Mouse (Mus musculus): Measurements from ENCODE around the gene Smg9.
"Not testable (repeated sequence)": the region's sequence is repeated elsewhere in the genome, so short reads cannot be mapped to it uniquely, and the experiment has no call there.

The Smg9 gene

GRCm38 (mm10) chr7:24377091-24377865 is 22.1 kb upstream of the Smg9 start:
- peak; percentile 54 for DNase-seq (ENCODE audit: low spot score)

GRCm38 (mm10) chr7:24378049-24378701 is 21.2 kb upstream of the Smg9 start:
- peak; percentile 33 for DNase-seq (ENCODE audit: low spot score)

- peak; percentile 67 for DNase-seq (ENCODE audit: low spot score)
These were observed 19.5 kb upstream of the Smg9 start for GRCm38 (mm10) chr7:24379934-24380333.

DNA sequence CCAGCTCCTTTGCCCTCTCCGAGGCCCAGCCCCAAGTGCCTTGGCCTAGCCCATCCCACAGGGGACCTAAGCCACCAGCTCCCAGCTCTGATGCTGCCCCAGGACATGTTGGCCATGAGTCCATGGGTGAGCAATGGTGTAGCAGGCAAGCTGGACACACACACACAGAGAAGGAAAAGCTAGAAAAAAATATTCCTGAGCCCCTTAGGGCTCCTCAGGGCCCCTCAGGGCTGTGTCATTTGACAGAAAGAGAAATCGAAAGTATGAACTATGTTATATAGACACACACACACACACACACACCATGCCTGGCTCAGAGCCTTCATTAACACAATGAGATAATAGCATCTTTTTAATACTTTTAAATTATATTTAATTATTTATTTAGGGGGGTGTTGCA is 19.0 kb upstream of the Smg9 start:
- no peak for DNase-seq (ENCODE audit: low spot score)

DNA sequence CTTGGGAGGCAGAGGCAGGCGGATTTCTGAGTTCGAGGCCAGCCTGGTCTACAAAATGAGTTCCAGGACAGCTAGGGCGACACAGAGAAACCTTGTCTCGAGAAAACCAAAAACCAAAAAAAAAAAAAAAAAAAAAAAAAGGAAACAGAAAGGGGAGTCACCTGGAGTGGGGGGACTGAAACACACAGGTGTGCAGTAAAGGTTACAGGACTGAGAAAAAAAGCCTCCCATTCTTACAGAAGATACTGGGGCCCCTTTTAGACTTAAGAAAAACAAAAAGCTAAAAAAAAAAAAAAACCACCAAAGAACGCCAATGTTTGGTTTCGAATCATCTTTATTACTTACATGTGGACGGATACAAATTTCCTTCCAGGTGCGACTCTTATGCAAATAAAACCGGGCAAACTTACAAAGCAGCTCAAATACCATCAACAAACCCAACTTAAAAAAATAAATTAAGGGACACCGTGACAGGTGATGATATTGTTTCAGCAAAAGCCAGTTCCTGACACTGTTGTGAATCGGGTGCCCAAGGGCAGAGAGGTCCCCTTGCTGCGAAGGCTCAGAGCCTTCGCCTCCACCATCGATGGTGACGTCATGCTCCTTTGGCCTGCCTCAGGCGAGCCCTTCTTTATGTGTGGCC is 16.6 kb upstream of the Smg9 start:
- no peak for DNase-seq (ENCODE audit: low spot score)

DNA sequence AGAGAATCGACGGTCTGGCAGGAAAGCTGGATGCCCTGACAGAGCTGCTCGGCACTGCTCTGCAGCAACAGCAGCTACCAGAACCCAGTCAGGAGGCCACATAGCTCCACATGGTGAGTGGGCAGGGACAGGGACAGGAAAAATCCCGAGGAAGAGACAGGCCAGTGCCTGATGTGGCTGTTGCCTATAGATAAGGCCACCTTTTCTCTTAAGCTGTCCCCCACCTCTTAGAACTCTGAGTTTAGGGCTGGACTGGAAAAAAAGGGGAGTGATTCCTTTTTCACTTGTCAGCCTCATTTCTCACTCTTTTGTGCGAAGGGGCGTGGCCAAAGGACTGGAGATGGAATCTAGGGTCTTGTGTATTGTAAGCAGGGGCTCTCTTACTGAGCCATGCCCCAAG is 15.3 kb upstream of the Smg9 start:
- DNase-seq (ENCODE audit: low spot score): no peak

GRCm38 (mm10) chr7:24384827-24385226 is 14.6 kb upstream of the Smg9 start:
- DNase-seq (ENCODE audit: low spot score): peak; percentile 81

- no peak for DNase-seq (ENCODE audit: low spot score)
These were observed 12.3 kb upstream of the Smg9 start for GRCm38 (mm10) chr7:24387059-24387556.

GRCm38 (mm10) chr7:24389516-24390187 is 9.8 kb upstream of the Smg9 start:
- DNase-seq (ENCODE audit: low spot score): no peak

DNA sequence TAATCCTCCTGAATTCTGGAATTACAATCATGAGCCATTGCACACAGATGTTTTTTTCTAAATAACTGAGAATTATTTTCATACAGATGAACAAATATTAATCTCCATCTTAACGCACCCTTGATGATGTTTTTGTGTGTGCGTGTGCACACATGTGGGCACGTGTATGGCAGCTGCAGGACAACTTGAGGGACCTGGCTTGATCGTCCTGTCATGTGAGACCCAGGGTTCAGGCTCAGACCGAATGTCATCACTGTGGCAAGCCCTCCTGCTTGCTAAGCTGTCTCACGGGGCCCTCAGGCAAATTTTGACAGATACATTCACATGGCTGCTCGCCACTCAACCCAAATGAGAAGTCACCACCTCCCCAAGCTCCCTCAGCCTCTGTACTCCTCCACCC is 8.9 kb upstream of the Smg9 start:
- DNase-seq (ENCODE audit: low spot score): no peak

GRCm38 (mm10) chr7:24391077-24391476 is 8.3 kb upstream of the Smg9 start:
- peak; percentile 75 for DNase-seq (ENCODE audit: low spot score)

DNA sequence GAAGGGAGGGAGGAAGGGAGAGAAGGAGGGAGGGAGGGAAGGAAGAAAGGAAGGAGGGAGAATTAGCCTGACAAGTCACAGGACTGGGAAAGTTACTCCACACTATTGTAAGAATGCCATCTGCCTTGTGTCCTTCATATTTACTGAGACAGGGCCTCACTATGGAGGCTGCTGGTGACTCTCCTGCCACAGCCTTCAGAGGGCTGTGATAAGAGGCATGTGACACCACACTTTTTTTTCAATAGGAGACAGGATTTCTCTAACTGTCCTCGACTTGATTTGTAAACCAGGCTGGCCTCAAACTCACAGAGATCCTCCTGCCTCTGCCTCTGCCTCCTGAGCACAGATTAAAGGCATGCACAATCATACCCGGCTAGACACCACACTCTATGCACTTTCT is 7.7 kb upstream of the Smg9 start:
- no peak for DNase-seq (ENCODE audit: low spot score)

DNA sequence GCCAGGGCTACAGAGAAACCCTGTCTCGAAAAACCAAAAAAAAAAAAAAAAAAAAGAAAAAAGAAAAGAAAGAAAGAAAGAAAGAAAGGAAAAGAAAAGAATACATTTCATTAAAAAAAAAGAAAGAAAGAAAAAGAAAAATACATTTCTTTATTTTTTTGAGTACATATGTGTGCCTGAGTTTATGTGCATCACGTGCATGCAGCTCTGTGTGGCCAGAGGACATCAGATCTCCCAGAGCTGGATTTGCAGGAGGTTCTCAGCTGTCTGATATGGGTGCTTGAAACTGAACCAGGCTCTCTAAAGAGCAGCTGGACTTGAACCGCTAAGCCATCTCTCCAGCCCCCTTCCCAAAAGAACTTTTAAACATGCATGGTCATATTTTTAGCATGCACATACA is 5.4 kb upstream of the Smg9 start:
- DNase-seq (ENCODE audit: low spot score): no peak

DNA sequence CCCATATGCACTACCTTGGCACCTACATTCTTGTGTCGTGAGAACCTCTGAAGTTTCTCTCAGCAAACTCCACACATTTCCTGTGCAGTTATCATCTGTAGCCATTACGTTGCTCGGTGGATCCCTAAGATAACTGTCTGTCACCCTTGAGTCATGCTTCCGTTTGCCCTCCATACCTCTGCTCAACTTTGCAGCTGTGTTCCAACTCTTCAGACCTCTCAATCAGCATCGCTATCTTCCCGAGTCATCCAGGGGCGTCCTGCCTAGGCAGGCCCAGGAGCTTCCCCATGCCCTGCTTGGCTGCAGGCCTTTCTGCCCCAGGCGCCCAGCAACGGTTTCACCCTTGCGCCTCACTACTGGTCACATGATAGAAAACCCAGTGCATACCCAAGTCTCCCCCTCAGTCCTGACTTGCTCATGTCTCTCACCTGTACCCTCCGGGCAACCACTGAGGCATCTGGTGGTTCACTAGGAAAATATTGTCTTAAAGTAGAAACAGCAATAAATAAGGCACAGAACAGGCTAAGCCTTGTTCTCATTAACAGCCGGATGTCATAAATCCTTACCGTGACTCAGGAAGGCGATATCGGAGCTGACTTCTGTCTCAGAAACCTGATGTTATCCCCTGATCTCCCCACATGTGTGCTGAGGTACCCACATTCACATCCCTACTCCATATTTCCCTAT is 4.8 kb upstream of the Smg9 start:
- DNase-seq (ENCODE audit: low spot score): no peak

DNA sequence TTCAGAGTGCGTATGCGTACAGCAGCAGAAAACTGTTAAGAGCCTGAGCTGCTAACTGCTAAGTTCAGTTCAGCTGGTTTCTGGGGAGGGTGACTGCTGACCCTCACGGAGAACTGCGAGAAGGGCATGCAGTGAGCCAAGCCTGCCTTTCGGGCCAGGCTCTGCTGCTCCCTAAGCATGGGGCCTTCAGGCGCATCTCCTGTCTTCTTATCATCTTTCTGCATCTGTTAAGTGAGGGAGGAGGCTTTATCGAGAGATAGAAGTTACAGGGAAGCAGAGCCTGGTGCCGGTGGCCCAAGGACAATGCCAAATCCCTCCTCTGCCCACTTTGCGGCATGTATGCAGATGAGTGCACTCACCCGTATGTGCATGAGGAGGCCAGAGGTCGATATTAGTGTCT is 2.6 kb upstream of the Smg9 start:
- DNase-seq (ENCODE audit: low spot score): no peak

- DNase-seq (ENCODE audit: low spot score): no peak
These were observed 980 bp upstream of the Smg9 start for GRCm38 (mm10) chr7:24398364-24398913.

DNA sequence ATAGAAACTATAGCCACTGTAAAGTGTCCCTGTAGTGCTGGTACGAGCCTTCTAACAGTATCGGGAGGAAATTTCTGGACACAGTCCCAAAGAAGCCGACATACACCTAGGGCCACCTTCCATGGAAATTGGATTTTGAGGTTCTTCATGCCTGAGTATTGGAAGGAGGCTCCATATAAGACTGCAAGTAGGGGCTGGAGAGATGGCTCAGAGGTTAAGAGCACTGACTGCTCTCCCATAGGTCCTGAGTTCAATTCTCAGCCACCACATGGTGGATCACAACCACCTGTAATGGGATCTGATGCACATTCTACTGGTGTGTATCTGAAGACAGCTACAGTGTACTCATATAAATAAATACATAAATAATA is 648 bp downstream of the Smg9 start:
- no peak for DNase-seq (ENCODE audit: low spot score)

DNA sequence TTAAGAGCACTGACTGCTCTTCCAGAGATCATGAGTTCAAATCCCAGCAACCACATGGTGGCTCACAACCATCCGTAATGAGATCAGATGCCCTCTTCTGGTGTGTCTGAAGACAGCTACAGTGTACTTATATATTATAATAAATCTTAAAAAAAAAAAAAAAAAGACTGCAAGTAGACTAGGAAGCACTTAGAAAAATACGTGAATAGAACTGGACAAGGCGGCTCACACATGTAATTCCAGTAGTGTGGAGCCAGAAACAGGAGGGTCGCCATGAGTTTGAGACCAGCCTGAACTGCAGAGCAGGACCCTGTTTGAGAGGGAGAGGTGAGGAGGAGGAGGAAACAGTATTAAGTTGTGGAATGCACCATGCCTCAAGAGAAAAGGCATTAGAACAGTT is 1.1 kb downstream of the Smg9 start:
- not testable (repeated sequence) for DNase-seq (ENCODE audit: low spot score)

DNA sequence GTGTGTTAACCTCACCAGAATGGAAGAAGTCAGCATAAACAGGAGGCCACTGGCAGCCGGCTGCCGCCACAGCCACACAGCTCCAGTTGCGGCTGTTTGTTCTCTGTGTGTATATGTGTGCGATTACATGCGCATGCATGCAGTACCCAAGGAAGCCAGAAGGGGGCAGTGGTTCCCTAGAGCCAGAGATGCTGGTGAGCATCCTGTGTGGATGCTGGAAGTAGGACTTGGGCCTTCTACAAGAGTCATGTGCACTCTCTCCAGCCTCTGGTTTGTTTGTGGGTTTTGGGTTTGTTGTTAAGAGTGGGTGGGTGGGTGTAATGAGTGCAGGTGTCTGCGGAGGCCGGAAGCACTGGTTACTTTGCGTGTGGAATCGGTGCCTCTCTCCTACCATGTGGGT is 3.4 kb downstream of the Smg9 start:
- DNase-seq (ENCODE audit: low spot score): no peak

GRCm38 (mm10) chr7:24405649-24406048 is 6.2 kb downstream of the Smg9 start:
- DNase-seq (ENCODE audit: low spot score): no peak

DNA sequence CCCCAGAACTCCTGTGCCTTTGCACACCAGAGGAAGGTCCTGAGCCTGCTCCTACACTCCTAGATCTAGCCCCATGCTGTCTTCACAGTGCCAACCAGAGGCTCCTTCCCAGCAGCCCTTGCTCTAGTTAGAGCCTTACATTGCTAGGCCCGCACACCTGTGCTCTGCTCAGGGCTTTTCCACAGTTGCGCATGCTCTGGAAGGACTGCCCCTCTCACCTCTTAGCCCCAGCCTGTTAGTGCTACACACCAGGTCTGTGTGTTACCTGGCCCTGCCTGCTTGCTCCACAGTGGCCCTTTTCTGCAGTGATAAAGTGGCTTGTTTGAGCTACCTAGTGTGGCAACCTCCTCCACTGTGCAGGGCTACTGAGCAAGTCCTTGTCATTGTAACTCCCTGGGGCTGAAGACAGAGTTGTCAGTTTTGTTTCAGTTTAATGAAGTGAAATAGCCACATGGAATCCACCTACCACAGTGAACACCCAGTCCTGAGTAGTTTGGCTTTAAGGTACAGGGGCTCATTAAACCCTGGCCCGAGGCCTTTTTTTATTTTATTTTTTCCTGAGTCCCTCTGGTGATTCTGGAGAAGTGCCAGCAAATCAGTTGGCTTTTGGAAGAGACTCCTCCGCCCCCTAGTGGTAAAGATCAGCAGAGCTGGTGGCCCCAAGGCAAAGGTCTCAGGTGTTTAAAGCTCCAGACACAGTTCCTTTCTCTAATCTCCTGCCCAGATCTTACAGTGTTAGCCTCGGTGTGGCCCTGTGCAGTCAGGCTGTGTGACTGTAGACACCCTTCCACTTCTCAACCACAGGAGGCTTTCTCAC is 7.3 kb downstream of the Smg9 start:
- DNase-seq (ENCODE audit: low spot score): peak; percentile 81
